In genomic region chr2:128697566-128697965, GRCm38 (mm10) we compare ENCODE assay signal across 8 mouse cellular contexts. TPM values are rescaled to one million over a fixed set of nuclear protein-coding genes. Genes with fewer than 3 reads are reported as not detected.
DNase-seq lines count a peak whose midpoint lies in the region; ATAC-seq lines count a peak whose summit lies in the region.

No protein-coding gene starts in this region.

- peak; percentile 81 for DNase-seq in heart, adult 11 months
- DNase-seq in heart, postnatal 4 days, result no peak
- DNase-seq in neural tube, embryonic 11.5 days (ENCODE audit: low spot score), result no peak
- DNase-seq in neural tube, embryonic 10.5 days (ENCODE audit: extremely low spot score, low spot score), result no peak
- no peak for DNase-seq in midbrain, embryonic 10.5 days (ENCODE audit: low spot score)
- DNase-seq in T-cell, adult 2 months (ENCODE audit: low spot score), result no peak
- no peak for DNase-seq in thymus, postnatal 0 days (ENCODE audit: low spot score)

- no peaks in the 10 kb centered on the region for H3K9me3 ChIP-seq in neural tube, embryonic 11.5 days (ENCODE audit: control insufficient read depth, low read length)
- no peaks in the 10 kb centered on the region for H3K9me3 ChIP-seq in midbrain, embryonic 10.5 days (replicated peaks)

- no peak for ATAC-seq in neural tube, embryonic 11.5 days (ENCODE audit: insufficient read depth, low FRiP score, low TSS enrichment)
- no peak for ATAC-seq in megakaryocyte progenitor cell, adult 5-6 weeks (replicated peaks; ENCODE audit: poor library complexity)

- no peaks in the 10 kb centered on the region for H3K27me3 ChIP-seq in neural tube, embryonic 11.5 days (ENCODE audit: control insufficient read depth, insufficient read depth, low read length)
- peaks cover 15% of the 10 kb centered on the region for H3K27me3 ChIP-seq in midbrain, embryonic 10.5 days (ENCODE audit: low read depth, poor library complexity, severe bottlenecking)

- no peak overlapping the region for H3K4me3 ChIP-seq in neural tube, embryonic 11.5 days (ENCODE audit: low read depth, low read length)
- H3K4me3 ChIP-seq in midbrain, embryonic 10.5 days, result 0 out of 2 replicates have a peak overlapping the region, but pooled peaks have one; percentile 64

- H3K4me2 ChIP-seq in neural tube, embryonic 11.5 days (ENCODE audit: low read depth), result peak overlapping the region; percentile 90; the same call in 1 of the 2 replicates

- H3K27ac ChIP-seq in neural tube, embryonic 11.5 days (ENCODE audit: low read depth, low read length), result no peak overlapping the region
- H3K27ac ChIP-seq in midbrain, embryonic 10.5 days (replicated peaks), result no peak overlapping the region

- 54% methylated on average over 5 of the region's 5 CpGs for WGBS in neural tube, embryonic 11.5 days
- WGBS in midbrain, embryonic 10.5 days, result 66% methylated on average over 5 of the region's 5 CpGs

- no peaks in the 10 kb centered on the region for H3K36me3 ChIP-seq in neural tube, embryonic 11.5 days (ENCODE audit: control insufficient read depth, insufficient read depth, low read length)
- no peaks in the 10 kb centered on the region for H3K36me3 ChIP-seq in midbrain, embryonic 10.5 days

- H3K4me1 ChIP-seq in neural tube, embryonic 11.5 days (ENCODE audit: control insufficient read depth, insufficient read depth, low read length), result no peaks in the 10 kb centered on the region
- H3K4me1 ChIP-seq in midbrain, embryonic 10.5 days, result peaks cover 24% of the 10 kb centered on the region

- no peak overlapping the region for H3K9ac ChIP-seq in neural tube, embryonic 11.5 days (ENCODE audit: low read length)

RNA-seq across cellular contexts. Expression of gene Mertk, which starts 1.2 kb away (rescaled TPM):
- total RNA-seq in heart, postnatal 4 days (2021), result 1 to 10 TPM; 4.1 to 4.4 TPM
- polyA plus RNA-seq in neural tube, embryonic 11.5 days (2014; fragmentation: Nextera tagmentation; extraction: Ambion mirVana), result 4.0 and 5.0 TPM in 2 replicates
- polyA plus RNA-seq in midbrain, embryonic 10.5 days (2016; fragmentation: Nextera tagmentation; extraction: Ambion mirVana), result 3.1 and 3.7 TPM in 2 replicates
- total RNA-seq in megakaryocyte progenitor cell, adult 5-6 weeks (2015), result 0.10 TPM in 1 of 2 replicates, not detected in the other
- total RNA-seq in megakaryocyte progenitor cell, adult 5-6 weeks (2017), result 0.03 TPM in 1 of 2 replicates, not detected in the other
- polyA plus RNA-seq in thymus, postnatal 0 days (2015; fragmentation: Nextera tagmentation; extraction: Ambion mirVana), result 1.5 and 1.9 TPM in 2 replicates

RNA-seq across cellular contexts. Expression of gene Anapc1, which starts 10.4 kb away (rescaled TPM):
- total RNA-seq in heart, postnatal 4 days (2021), result 10 to 100 TPM; 77.7 to 82.5 TPM
- polyA plus RNA-seq in neural tube, embryonic 11.5 days (2014; fragmentation: Nextera tagmentation; extraction: Ambion mirVana), result 94.1 and 98.8 TPM in 2 replicates
- 73.9 and 78.3 TPM in 2 replicates for polyA plus RNA-seq in midbrain, embryonic 10.5 days (2016; fragmentation: Nextera tagmentation; extraction: Ambion mirVana)
- 101 and 121 TPM in 2 replicates for total RNA-seq in megakaryocyte progenitor cell, adult 5-6 weeks (2015)
- total RNA-seq in megakaryocyte progenitor cell, adult 5-6 weeks (2017), result 99.2 and 116 TPM in 2 replicates
- polyA plus RNA-seq in thymus, postnatal 0 days (2015; fragmentation: Nextera tagmentation; extraction: Ambion mirVana), result 35.4 and 35.9 TPM in 2 replicates
